Mouse (Mus musculus) heart, postnatal 25 days (tissue): ENCODE results near the gene Phox2a. TPM values are rescaled to one million over a fixed set of nuclear protein-coding genes. Genes with fewer than 3 reads are reported as not detected.

ENCODE experiments used
- DNase-seq: peaks from one replicate; pipeline ENCODE4 v3.0.0; 2022; ENCODE audit warnings: low spot score
- intact Hi-C: fragments of 180-260 bp; cut with DNase I; formaldehyde crosslinking; loops from one replicate; pipeline ENCODE4 v1.15.1; 2025
- total RNA-seq, 2 experiments: library from RNA; stranded (reverse); gene quantifications; 2 replicates each; pipeline ENCODE4 v1.2.3; 2021

The Phox2a gene
- total RNA-seq, 2 experiments from 2014 or later = 0.26 to 0.42 TPM

- intact Hi-C loops = loop anchor here (2.0 to 5.0 kb wide), 3 partner anchors 14 to 159 kb away; partner anchors contain the start of gene Tomt
- DNase-seq = no peak
Observed at GRCm38 (mm10) chr7:101836271-101837153, 18.4 kb downstream of the Phox2a start.

DNA sequence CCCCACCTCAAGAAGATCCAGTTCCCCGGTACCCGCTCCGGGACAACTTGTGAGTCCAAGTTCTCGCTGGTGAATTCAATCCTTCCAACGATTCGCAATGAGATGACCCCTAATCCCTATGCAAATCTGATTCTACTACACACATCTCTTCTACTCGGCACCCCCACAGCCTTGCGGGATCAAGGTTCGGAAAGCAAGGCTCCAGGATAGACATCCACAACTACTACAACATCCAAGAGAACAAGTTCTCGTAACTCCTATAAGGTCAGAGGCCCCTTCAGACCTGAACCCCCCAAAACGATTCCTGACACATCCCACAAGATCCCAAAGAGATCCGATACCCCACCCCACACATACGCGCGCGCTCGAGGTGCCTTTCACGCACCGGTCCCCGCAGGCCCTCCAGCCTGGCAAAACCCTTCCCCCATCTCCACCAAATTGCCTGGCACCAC is 19.1 kb downstream of the Phox2a start:
- intact Hi-C loops = loop anchor here (2.0 to 5.0 kb wide), 3 partner anchors 14 to 160 kb away; partner anchors contain the start of gene Tomt

GRCm38 (mm10) chr7:101837606-101838471 is 19.7 kb downstream of the Phox2a start, which contains the start of gene Inppl1:
Gene Inppl1 (minus strand): TSS chr7:101838229.
- intact Hi-C loops = loop anchor here (2.0 to 5.0 kb wide), 3 partner anchors 15 to 161 kb away; partner anchors contain the start of gene Tomt

More for the DNA sequence above, 19.1 kb downstream of the Phox2a start:
- DNase-seq = no peak

DNA sequence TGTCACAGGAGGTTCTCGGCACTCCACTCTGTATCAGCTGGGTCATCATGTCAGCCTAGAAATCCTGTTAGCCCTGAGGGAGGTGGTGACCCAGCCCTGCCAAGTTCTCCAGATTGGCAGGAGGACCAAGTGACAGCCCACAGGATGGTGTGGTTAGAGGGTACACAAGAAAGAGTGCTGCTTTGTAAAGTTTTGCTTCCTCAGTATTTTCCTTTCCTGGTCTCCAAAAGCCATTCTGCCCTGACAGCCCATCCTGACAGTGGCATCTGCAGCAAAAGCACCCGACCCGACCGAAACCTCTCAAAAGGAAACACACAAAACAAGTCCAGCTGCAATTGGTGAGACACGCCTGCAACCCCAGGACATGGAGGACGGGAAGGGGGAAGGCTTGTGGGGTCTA is 26.1 kb downstream of the Phox2a start:
- DNase-seq = no peak
- intact Hi-C loops = no loop called here

More at GRCm38 (mm10) chr7:101837606-101838471, 19.7 kb downstream of the Phox2a start, which contains the start of gene Inppl1:
- peak; percentile 89 for DNase-seq

DNA sequence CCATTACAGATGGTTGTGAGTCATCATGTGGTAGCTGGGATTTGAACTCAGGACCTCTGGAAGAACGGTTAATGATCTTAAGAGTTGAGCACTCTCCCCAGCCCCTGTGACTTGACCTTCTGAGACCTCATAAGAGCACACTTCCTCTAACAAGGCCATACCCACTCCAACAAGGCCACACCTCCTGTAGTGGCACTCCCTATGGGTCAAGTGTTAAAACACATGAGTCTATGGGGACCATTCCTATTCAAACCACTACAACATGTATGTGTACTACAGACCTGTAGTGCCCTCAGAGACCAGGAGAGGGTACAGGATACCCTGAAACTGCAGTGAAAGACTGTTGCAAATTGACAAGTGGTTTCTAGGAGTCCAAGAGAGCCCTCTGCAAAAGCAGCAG is 29.8 kb downstream of the Phox2a start:
- DNase-seq = no peak
- intact Hi-C loops = no loop called here

GRCm38 (mm10) chr7:101851689-101852088 is 33.6 kb downstream of the Phox2a start:
- intact Hi-C loops = no loop called here
- no peak for DNase-seq

DNA sequence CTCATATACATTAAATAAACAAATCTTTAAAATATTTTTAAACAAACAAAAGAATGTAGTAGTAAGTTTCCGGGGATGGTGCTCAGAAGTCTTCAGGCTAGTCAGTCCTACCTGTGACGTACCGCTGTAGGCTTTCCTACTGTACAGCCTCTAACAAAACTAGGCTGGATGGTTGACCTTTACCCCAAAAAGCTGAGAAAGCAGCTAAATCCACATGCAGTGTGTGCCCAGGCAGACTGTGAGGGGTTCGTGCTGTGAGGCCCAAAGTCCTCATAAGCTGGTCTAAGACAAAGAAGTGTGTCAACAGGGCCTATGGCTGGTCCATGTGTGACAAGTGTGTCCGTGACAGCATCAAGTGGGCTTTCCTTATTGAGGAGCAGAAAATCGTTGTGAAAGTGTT is 34.7 kb downstream of the Phox2a start:
- intact Hi-C loops = no loop called here
- DNase-seq = no peak

GRCm38 (mm10) chr7:101853816-101854215 is 35.7 kb downstream of the Phox2a start:
- no peak for DNase-seq
- intact Hi-C loops = no loop called here

DNA sequence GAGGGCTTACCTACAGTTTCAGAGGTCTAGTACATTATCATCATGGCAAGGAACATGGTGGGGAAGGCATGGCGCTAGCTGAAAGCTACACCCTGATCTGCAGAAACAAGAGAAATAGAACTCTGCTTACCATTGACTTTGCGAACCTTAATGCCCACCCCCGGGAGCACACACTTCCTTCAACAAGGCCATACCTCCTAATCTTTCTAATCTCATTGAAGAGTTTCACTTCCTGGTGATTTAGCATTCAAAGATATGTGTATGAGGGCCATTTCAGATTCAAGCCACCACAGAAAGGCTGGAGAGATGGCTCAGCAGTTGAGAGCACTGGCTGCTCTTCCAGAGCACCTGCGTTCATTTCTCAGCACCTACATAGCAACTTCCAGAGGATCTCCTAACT is 39.0 kb downstream of the Phox2a start, which contains the start of gene Folr2:
Folr2 (minus strand) TSS at position 101 of the 400 bp plus-strand sequence.
- no peak for DNase-seq
- intact Hi-C loops = no loop called here

DNA sequence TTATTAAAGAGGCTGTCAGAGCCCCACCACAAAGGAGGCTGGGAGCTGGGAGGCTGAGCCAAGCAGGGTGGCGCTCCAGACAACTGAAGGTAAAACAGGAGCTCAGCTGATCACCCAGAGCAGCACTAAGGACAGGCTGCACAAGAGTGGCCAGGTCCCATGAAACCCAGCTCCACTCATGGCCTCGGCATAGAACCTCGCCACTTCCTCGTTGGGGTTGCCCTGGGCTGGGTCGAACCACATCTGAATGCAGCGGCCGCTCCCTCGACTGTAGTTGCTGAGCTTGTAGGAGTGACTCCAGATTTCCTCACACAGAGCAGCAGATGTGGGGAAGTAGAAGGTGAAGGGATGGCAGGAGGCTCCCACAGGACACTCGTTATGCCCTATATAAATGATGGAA is 40.2 kb downstream of the Phox2a start:
- no peak for DNase-seq
- intact Hi-C loops = no loop called here

DNA sequence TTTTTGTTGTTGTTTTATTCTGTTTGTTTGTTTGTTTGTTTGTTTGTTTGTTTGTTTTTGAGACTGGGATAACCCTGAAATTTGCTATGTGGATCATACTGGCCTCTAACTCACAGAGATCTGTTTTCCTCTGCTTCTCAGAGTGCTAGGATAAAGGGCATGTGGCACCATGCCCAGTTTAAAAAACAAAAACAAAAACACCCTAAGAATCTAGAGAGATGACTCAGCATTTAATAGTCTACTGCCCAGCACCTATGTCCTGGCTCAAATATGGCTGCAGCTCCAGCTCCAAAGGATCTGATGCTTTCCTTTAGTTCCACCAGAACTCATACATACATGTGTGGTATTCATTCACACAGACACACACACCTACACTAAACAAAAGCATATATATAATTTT is 42.9 kb downstream of the Phox2a start:
- intact Hi-C loops = no loop called here
- DNase-seq = no peak

GRCm38 (mm10) chr7:101862291-101862690 is 44.2 kb downstream of the Phox2a start:
- intact Hi-C loops = no loop called here
- no peak for DNase-seq

DNA sequence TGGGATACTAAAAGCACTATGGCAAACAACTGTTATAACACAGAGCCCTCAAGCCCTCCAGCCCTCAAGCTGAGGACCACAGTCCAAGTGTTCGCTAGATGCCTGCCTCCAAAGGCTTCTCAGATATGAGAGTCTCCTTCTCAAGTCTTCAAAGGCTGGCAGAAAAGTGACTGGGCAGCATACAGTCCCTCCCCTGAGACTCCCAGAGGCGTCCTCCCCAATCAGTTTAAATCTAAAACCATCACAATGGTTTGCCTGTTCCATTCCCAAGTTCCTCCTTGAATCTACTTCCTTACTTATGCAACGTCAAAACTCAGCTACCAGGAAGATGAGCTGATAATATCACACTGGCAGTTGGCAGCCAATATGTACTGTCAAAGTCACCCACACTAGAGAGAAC is 45.3 kb downstream of the Phox2a start, which contains the start of gene Anapc15:
Anapc15 (plus strand) TSS at position 301 of the 400 bp plus-strand sequence.
- DNase-seq = no peak

DNA sequence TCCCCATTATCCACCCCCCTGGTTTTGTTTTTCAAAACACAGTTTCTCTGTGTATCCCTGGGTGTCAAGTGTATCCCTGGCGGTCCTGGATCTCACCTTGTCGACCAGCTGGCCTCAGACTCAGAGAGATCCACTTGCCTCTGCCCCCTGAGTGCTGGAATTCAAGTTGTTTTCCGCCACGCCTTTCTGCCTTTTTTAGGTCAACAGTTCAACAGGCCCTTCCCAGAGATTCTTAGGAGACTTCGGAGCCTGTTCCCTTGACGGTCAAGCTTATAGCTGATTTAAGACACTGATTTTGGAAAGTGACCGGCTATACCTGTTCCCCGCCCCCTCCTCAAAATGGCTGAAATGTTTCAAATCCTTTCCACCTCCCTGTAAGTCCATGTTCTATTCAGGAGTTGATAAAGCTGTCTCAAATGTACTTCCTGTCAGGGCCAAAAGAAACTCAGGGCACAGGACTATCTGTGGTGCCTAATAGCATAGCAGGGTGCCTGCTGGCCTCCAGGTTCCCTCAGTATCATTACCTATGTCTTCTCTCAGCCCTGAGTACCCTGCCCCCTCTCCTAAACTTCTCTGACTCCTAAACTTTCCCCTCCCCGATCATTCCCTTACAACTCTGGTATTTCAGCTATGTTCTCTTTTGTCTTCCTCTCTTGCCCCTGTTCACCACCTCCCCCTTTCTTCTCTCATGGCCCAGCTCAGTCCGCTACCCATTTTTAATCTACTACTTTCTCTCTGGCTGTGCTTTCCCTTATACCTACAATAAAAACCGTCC is 48.6 kb downstream of the Phox2a start:
- intact Hi-C loops = no loop called here

More for the DNA sequence above, 45.3 kb downstream of the Phox2a start, which contains the start of gene Anapc15:
- intact Hi-C loops = no loop called here

DNA sequence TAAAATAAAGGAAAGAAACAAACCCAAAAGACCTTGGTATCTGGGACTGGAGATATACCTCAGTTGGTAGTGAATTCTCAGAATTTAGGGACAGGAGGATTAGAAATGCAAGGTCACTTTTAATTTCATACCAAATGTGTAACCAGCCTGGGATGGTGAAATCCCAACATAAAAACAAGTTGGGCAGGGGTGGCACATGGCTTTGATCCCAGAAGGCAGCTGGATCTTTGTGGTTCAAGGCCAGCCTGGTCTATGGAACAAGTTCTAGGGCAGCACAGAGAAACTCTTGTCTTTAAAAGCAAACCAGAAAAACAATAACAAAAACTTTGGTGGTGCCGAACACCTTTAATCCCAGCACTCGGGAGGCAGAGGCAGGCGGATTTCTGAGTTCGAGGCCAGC is 49.4 kb downstream of the Phox2a start:
- intact Hi-C loops = no loop called here
- no peak for DNase-seq

More for the DNA sequence above, 48.6 kb downstream of the Phox2a start:
- no peak for DNase-seq

DNA sequence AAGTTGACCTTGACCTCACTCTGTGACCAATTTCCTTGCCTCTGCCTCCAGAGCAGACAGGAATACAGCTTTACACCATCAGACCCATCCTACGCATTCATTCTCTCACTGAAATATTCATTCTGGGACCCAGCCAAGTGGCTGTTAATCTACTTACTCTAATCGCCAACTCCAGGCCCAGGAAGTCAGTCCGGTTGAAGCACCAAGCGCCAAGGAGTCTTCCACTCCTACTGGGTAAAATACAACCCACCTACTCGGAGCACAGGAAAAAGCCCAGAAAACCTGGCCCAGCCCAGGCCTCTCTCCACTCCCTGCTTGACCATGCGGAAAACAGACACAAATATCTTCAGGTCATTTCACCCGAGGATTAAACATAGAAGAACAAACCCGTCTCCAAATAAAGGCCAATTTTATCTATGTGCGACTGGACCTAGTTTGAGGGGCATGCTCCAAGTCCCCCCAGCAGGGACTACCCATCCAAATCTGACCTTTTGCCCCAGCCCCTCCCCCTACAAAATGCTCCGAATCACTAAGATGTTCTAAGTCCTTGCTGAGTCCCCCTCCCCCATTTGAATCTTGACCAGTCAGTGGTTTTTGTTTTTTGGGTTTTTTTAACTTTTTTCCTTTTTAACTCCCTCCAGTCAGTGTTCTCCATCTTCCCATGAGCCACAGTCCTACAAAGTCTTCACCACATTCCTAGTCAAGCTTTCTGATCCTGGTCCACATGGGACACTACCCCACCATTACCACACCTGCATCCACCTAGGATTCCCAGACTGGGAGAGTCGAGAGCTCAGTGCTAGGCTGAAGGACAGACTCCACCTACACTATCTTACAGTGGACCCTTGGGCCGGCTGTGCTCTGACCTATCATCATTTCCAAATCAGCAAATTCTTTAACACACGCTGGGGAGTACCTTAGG is 50.4 kb downstream of the Phox2a start:
- intact Hi-C loops = no loop called here
- DNase-seq = no peak

DNA sequence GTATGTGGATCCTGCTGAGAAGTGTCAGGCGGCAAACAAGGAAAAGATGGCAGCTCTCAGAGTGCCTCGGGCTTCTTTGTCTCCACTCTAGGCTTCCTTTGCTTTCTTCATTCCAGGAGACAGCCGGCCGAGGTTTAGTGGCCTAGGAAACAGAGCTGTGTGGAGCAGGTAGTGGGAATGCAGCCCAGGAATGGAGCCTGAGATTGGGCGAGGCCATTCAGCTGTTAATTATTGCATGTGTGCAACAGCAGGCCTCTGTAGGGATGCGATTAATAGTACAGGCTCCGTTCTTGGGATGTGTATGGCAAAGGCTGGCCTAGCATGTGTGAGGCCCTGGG is 51.0 kb downstream of the Phox2a start:
- intact Hi-C loops = no loop called here
- no peak for DNase-seq

DNA sequence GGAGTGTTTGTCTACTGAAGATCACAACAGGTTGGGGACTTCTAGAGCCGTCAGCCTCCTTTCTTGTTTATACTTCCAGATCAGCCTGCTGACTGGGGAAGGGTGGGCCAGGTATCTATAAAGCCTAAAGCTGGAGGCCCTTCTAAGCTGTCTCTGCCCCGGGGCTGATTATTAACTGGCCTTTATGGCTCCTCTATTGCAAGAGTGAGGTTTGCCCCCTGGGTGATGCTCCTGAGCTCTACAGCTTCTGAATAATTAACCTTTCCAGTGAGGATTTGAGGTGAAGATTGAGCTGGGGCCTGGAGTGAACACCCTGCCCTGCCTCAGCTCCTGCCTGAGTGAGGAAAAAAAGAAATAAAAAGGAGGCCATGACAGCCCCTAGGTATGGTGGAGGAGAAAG is 52.5 kb downstream of the Phox2a start, which contains the start of gene Folr1:
Folr1 (minus strand) TSS at position 160 of the 400 bp plus-strand sequence.
- intact Hi-C loops = no loop called here
- DNase-seq = no peak
